Mouse (Mus musculus): ENCODE data around the gene Il23r. TPM values are rescaled to one million over a fixed set of nuclear protein-coding genes. Genes with fewer than 3 reads are reported as not detected.

The Il23r gene
- polyA plus RNA-seq, 1 experiment = not detected

GRCm38 (mm10) chr6:67434755-67435452, 56.8 kb downstream of the Il23r start:
- Histone ChIP-seq H3K9me3 (no peaks in the 10 kb centered on the region), H3K36me3 (replicated peaks; ENCODE audit: low read length) (no peaks in the 10 kb centered on the region), H3K4me3 (replicated peaks) (no peak overlapping the region), H3K27me3 (replicated peaks) (no peaks in the 10 kb centered on the region), H3K4me1 (peaks cover 17% of the 10 kb centered on the region; the same call in 1 of the 2 replicates)
- TF ChIP-seq FLI1 (IDR thresholded peaks at IDR 0.05; ENCODE audit: low read length) = no peak
- TF ChIP-seq GATA1 (IDR thresholded peaks at IDR 0.05; ENCODE audit: borderline replicate concordance, low read length) = no peak

- Histone ChIP-seq H3K4me3 (replicated peaks) (no peak overlapping the region), H3K36me3 (replicated peaks; ENCODE audit: low read length) (no peaks in the 10 kb centered on the region), H3K27me3 (replicated peaks) (no peaks in the 10 kb centered on the region), H3K9me3 (no peaks in the 10 kb centered on the region), H3K4me1 (peaks cover 17% of the 10 kb centered on the region; the same call in 1 of the 2 replicates)
- TF ChIP-seq FLI1 (IDR thresholded peaks at IDR 0.05; ENCODE audit: low read length) (no peak), GATA1 (IDR thresholded peaks at IDR 0.05; ENCODE audit: borderline replicate concordance, low read length) (no peak)
These were observed 59.8 kb downstream of the Il23r start for GRCm38 (mm10) chr6:67431808-67432207.

DNA sequence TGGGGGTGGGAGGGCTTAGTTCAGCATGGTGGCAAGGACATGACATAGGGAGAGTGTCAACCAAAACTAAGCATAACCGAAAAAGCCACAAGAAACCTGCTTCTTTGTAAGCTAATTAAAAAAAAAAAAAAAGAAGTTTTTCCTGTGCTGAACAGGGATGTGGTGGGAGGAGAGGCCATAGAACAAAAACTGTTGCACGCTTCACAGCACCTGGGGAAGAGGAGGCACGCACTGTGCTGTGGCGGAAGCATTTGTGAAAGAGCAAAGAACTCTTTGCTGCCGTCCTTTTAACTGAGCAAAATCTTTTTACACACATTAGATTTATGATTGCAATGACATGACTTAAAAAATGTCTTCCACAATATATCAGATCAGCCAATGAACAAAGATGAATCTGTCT, 69.9 kb downstream of the Il23r start:
- H3K27me3 ChIP-seq (replicated peaks) = no peaks in the 10 kb centered on the region
- no peaks in the 10 kb centered on the region for H3K36me3 ChIP-seq (replicated peaks; ENCODE audit: low read length)
- TF ChIP-seq GATA1 (IDR thresholded peaks at IDR 0.05; ENCODE audit: borderline replicate concordance, low read length) (no peak), FLI1 (IDR thresholded peaks at IDR 0.05; ENCODE audit: low read length) (no peak)
- H3K4me3 ChIP-seq (replicated peaks) = no peak overlapping the region
- H3K4me1 ChIP-seq = peaks cover 20% of the 10 kb centered on the region
- H3K9me3 ChIP-seq = no peaks in the 10 kb centered on the region

GRCm38 (mm10) chr6:67416557-67416956, 75.1 kb downstream of the Il23r start:
- no peaks in the 10 kb centered on the region for H3K27me3 ChIP-seq (replicated peaks)
- no peaks in the 10 kb centered on the region for H3K36me3 ChIP-seq (replicated peaks; ENCODE audit: low read length)
- H3K9me3 ChIP-seq = no peaks in the 10 kb centered on the region
- H3K4me1 ChIP-seq = peaks cover 37% of the 10 kb centered on the region
- no peak for TF ChIP-seq FLI1 (IDR thresholded peaks at IDR 0.05; ENCODE audit: low read length)
- TF ChIP-seq GATA1 (IDR thresholded peaks at IDR 0.05; ENCODE audit: borderline replicate concordance, low read length) = no peak
- no peak overlapping the region for H3K4me3 ChIP-seq (replicated peaks)

- TF ChIP-seq GATA1 (IDR thresholded peaks at IDR 0.05; ENCODE audit: borderline replicate concordance, low read length) (no peak), FLI1 (IDR thresholded peaks at IDR 0.05; ENCODE audit: low read length) (no peak)
These were observed 76.4 kb downstream of the Il23r start for GRCm38 (mm10) chr6:67415276-67415675.

GRCm38 (mm10) chr6:67413378-67413777, 78.3 kb downstream of the Il23r start:
- H3K36me3 ChIP-seq (replicated peaks; ENCODE audit: low read length) = no peaks in the 10 kb centered on the region
- H3K4me3 ChIP-seq (replicated peaks) = no peak overlapping the region
- no peaks in the 10 kb centered on the region for H3K27me3 ChIP-seq (replicated peaks)
- TF ChIP-seq FLI1 (IDR thresholded peaks at IDR 0.05; ENCODE audit: low read length) = no peak
- TF ChIP-seq GATA1 (IDR thresholded peaks at IDR 0.05; ENCODE audit: borderline replicate concordance, low read length) = no peak
- H3K4me1 ChIP-seq = peaks cover 25% of the 10 kb centered on the region
- no peaks in the 10 kb centered on the region for H3K9me3 ChIP-seq

More at GRCm38 (mm10) chr6:67415276-67415675, 76.4 kb downstream of the Il23r start:
- peaks cover 30% of the 10 kb centered on the region for H3K4me1 ChIP-seq
- H3K9me3 ChIP-seq = no peaks in the 10 kb centered on the region
- H3K36me3 ChIP-seq (replicated peaks; ENCODE audit: low read length) = no peaks in the 10 kb centered on the region
- H3K4me3 ChIP-seq (replicated peaks) = peak overlapping the region; percentile 78
- no peaks in the 10 kb centered on the region for H3K27me3 ChIP-seq (replicated peaks)

GRCm38 (mm10) chr6:67405281-67405682, 86.4 kb downstream of the Il23r start:
- Histone ChIP-seq H3K4me3 (replicated peaks) (no peak overlapping the region), H3K4me1 (no peaks in the 10 kb centered on the region), H3K36me3 (replicated peaks; ENCODE audit: low read length) (no peaks in the 10 kb centered on the region), H3K27me3 (replicated peaks) (no peaks in the 10 kb centered on the region), H3K9me3 (no peaks in the 10 kb centered on the region)
- TF ChIP-seq GATA1 (IDR thresholded peaks at IDR 0.05; ENCODE audit: borderline replicate concordance, low read length) (no peak), FLI1 (IDR thresholded peaks at IDR 0.05; ENCODE audit: low read length) (no peak)

- TF ChIP-seq GATA1 (IDR thresholded peaks at IDR 0.05; ENCODE audit: borderline replicate concordance, low read length) (no peak), FLI1 (IDR thresholded peaks at IDR 0.05; ENCODE audit: low read length) (no peak)
- H3K4me3 ChIP-seq (replicated peaks) = no peak overlapping the region
- H3K4me1 ChIP-seq = no peaks in the 10 kb centered on the region
- no peaks in the 10 kb centered on the region for H3K9me3 ChIP-seq
- H3K27me3 ChIP-seq (replicated peaks) = no peaks in the 10 kb centered on the region
- H3K36me3 ChIP-seq (replicated peaks; ENCODE audit: low read length) = no peaks in the 10 kb centered on the region
These were observed 92.1 kb downstream of the Il23r start for GRCm38 (mm10) chr6:67399551-67399950.

DNA sequence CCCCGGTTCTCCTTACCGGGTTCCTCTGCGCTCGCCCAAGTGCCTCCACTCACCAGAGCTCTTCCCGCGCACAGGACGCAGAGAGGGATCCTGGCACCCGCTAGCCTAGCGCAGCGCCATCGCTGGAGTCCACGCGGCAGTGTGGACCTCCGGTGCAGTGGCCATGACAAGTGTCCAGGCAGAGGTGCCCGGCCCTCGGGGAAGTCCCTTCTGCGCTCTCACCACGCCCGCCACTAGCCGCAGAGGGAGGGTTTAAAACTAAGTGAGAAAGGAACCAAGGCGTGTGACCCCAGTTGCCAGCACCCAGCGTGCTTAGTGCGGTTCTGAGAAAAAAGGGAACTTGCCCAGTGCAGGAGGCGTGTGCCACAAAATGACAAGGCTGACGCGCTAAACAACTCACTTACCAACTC, 115.7 kb downstream of the Il23r start, which contains the start of gene Il12rb2:
Gene Il12rb2, minus strand, starts transcription at position 207 of the 410 bp plus-strand sequence.
- TF ChIP-seq FLI1 (IDR thresholded peaks at IDR 0.05; ENCODE audit: low read length) (no peak), GATA1 (IDR thresholded peaks at IDR 0.05; ENCODE audit: borderline replicate concordance, low read length) (no peak)
- no peaks in the 10 kb centered on the region for H3K27me3 ChIP-seq (replicated peaks)
- no peaks in the 10 kb centered on the region for H3K36me3 ChIP-seq (replicated peaks; ENCODE audit: low read length)
- H3K4me3 ChIP-seq (replicated peaks) = peak within 1 kb of the TSS; percentile 92
- no peaks in the 10 kb centered on the region for H3K9me3 ChIP-seq
- peaks cover 29% of the 10 kb centered on the region for H3K4me1 ChIP-seq

Other genes with a start within 250 kb of the Il23r start
- gene Il12rb2, start 115.7 kb downstream of the Il23r start, polyA plus RNA-seq (2012; ENCODE audit: insufficient read depth, low replicate concordance) = 0.03 TPM in 1 of 2 replicates, not detected in the other
- gene Tacstd2, start 43.9 kb upstream of the Il23r start, polyA plus RNA-seq (2012; ENCODE audit: insufficient read depth, low replicate concordance) = 1.6 TPM in 1 of 2 replicates, not detected in the other

Data from megakaryocyte, embryonic 14.5 days (primary cell).